Mouse (Mus musculus): ENCODE measurements at regions not wholly inside any gene's neighbourhood (a gene's known extent, or its start where the extent isn't known, plus 50 kb on each side); places are given as distances from the start of the nearest gene placed in this dataset.

DNA sequence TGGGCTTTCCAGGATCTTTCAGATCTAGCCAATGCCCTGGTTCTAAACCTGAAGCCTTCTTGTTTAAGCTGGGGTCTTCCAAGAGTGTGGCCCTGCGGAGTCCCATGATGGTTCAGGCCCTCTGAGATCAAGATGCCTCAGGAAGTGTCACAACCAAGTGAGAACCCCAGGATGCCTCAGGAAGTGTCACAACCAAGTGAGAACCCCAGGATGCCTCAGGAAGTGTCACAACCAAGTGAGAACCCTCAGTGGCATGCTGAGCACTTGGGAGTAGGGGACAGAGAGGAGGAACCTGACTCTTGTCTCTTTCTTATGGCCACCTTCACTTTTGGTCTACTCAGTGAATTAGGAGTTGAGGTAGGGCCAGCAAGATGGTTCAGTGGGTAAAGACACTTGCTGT lies 114.9 kb upstream of the Zc3h12a start:
- TF ChIP-seq POLR2A (IDR thresholded peaks at IDR 0.05; ENCODE audit: insufficient read depth, low read depth, low read length) (no peak), CTCF (IDR thresholded peaks at IDR 0.05; ENCODE audit: insufficient read depth, low read depth, low read length) (no peak)
